Mouse (Mus musculus) liver, postnatal 0 days (tissue): Measurements from ENCODE around the gene Usp47. TPM values are rescaled to one million over a fixed set of nuclear protein-coding genes. Genes with fewer than 3 reads are reported as not detected.

ENCODE experiments used
- ATAC-seq: fragments of 200-750 bp; cut with Nextera tagmentation; 2 replicates; pipeline ENCODE4 v1.8.0; 2017; ENCODE audit warnings: mild to moderate bottlenecking, moderate library complexity
- DNase-seq: peaks from one replicate; pipeline ENCODE4 v3.0.0-alpha.2; 2016
- H3K27ac ChIP-seq: fragments of 300-500 bp; sonication (generic); 2 replicates; pipeline ENCODE4 v1.5.1; 2014; ENCODE audit warnings: antibody characterized with exemption, moderate library complexity, mild to moderate bottlenecking, low read depth
- H3K27me3 ChIP-seq: fragments of 300-500 bp; sonication (generic); 2 replicates; pipeline ENCODE4 v1.6.1; 2014; ENCODE audit warnings: low read length, control low read depth, mixed read lengths; ENCODE audit not compliant: insufficient read depth
- H3K36me3 ChIP-seq: fragments of 300-500 bp; sonication (generic); replicated peaks from 2 replicates; pipeline ENCODE4 v1.6.1; 2014; ENCODE audit warnings: mild to moderate bottlenecking, control low read depth, low read length, moderate library complexity, mixed read lengths; ENCODE audit not compliant: insufficient read depth
- H3K4me1 ChIP-seq: fragments of 300-500 bp; sonication (generic); 2 replicates; pipeline ENCODE4 v1.6.1; 2014; ENCODE audit warnings: antibody characterized with exemption, mild to moderate bottlenecking, control low read depth; ENCODE audit not compliant: insufficient read depth
- H3K4me2 ChIP-seq: fragments of 300-500 bp; sonication (generic); 2 replicates; pipeline ENCODE4 v1.6.1; 2014; ENCODE audit warnings: low read depth, mild to moderate bottlenecking, low read length, moderate library complexity, mixed read lengths
- H3K4me3 ChIP-seq: fragments of 300-500 bp; sonication (generic); 2 replicates; pipeline ENCODE4 v1.5.1; 2014; ENCODE audit warnings: low read depth, low read length
- H3K9ac ChIP-seq: fragments of 300-500 bp; sonication (generic); replicated peaks from 2 replicates; pipeline ENCODE4 v1.6.1; 2014; ENCODE audit warnings: mild to moderate bottlenecking, moderate library complexity
- H3K9me3 ChIP-seq: fragments of 300-500 bp; sonication (generic); 2 replicates; pipeline ENCODE4 v1.6.1; 2016; ENCODE audit warnings: mild to moderate bottlenecking, control low read depth, low read length, mixed read lengths
- CTCF ChIP-seq: sonication (generic); IDR thresholded peaks from 2 replicates; pipeline ENCODE4 v1.5.1; 2016; ENCODE audit warnings: antibody characterized with exemption, low read depth
- EP300 ChIP-seq: IDR thresholded peaks from 2 replicates; pipeline ENCODE4 v1.6.1; 2016; ENCODE audit warnings: antibody characterized with exemption, low read depth, mild to moderate bottlenecking
- WGBS: fragments of 180-500 bp; shearing (Covaris S2); extraction: QIAGEN DNeasy Blood & Tissue Kit; methylation state at CpG from one replicate; pipeline ENCODE4 v1.1.7; 2014; ENCODE audit not compliant: insufficient replicate concordance; 5-methylcytosine and 5-hydroxymethylcytosine counted together
- polyA plus RNA-seq: library from polyadenylated mRNA; unstranded; fragments of >200 nt; fragmentation: Nextera tagmentation; extraction: Ambion mirVana; gene quantifications from 2 replicates; pipeline ENCODE4 v1.2.1, GENCODE M21; 2015

The Usp47 gene
- polyA plus RNA-seq, 1 experiment from 2014 or later, result 14.4 TPM

DNA sequence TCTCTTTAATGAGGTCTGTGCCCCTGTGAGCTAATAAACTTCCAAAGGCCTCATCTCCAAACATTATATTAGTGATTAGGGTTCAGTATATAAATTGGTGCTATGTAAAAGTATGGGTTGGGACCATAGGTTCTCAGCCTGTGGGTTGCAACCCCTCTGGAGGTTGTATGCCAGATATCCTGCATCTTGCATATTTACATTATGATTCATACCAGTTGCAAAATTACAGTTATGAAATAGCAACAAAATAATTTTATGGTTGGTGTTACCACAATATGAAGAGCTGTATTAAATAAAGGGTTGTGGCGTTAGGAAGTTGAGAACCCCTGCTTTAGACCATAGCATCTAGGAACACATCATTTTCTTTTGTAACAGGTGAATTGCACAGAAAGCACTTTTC is 7.3 kb downstream of the Usp47 start:
- no peak for TF ChIP-seq CTCF
- no peak for TF ChIP-seq EP300
- no peaks in the 10 kb centered on the region for H3K36me3 ChIP-seq
- no peaks in the 10 kb centered on the region for H3K27me3 ChIP-seq
- DNase-seq (no peak), ATAC-seq (no peak)
- H3K9me3 ChIP-seq, result no peaks in the 10 kb centered on the region
- no peak overlapping the region for H3K4me2 ChIP-seq
- WGBS, result 88% methylated on average over 1 of the region's 1 CpGs
- no peak overlapping the region for H3K4me3 ChIP-seq
- no peak overlapping the region for H3K9ac ChIP-seq
- no peak overlapping the region for H3K27ac ChIP-seq
- H3K4me1 ChIP-seq, result peaks cover 13% of the 10 kb centered on the region

DNA sequence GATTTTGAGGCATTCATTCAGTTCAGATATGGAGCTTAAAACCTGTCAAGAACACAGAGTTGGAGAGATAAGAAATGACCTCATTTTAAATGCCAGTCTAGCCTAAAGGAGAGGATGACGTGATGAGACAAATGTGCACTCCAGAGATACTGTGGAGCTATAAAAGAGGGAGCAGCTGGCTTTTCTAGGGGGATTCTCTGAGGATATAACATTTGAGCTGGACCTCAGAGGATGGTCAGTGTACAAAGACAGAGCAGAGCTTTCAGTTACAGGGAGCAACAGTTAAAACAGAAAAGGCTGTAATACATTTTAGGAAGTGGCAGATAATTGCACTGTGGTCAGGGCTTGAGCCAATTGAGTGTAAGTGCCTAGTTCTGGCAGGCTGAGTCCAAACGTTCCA is 12.5 kb downstream of the Usp47 start:
- no peak for DNase-seq
- H3K27ac ChIP-seq, result no peak overlapping the region
- peaks cover 15% of the 10 kb centered on the region for H3K4me1 ChIP-seq
- no peak overlapping the region for H3K4me3 ChIP-seq
- no peak overlapping the region for H3K9ac ChIP-seq
- TF ChIP-seq EP300 (no peak), CTCF (no peak)
- no peaks in the 10 kb centered on the region for H3K9me3 ChIP-seq
- peak; percentile 47; the same call in 1 of the 2 replicates for ATAC-seq
- WGBS, result 15% methylated on average over 2 of the region's 2 CpGs
- H3K36me3 ChIP-seq, result no peaks in the 10 kb centered on the region
- no peak overlapping the region for H3K4me2 ChIP-seq
- H3K27me3 ChIP-seq, result no peaks in the 10 kb centered on the region

DNA sequence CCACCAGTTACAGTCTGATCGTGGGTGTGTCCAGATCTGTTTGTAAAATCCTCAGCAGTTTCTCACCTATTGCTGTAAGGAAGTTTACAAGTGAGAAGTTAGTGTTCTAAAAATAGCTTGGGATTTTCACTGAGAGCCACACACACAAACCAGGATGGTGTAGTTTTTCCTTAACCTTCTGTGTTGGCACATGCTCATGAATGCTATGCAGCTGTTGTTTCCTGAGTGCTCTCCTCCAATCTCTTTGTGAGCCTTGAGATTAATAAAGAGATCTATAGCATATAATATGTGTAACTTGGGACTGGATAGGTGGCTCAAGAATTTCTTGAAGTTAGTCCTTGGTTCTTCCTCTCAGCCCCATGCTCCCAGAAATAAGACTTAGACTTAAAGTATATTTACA is 13.3 kb downstream of the Usp47 start:
- no peak overlapping the region for H3K27ac ChIP-seq
- no peak overlapping the region for H3K4me3 ChIP-seq
- no peak for TF ChIP-seq CTCF
- ATAC-seq (no peak), DNase-seq (no peak)
- H3K36me3 ChIP-seq, result no peaks in the 10 kb centered on the region
- 56% methylated on average over 1 of the region's 1 CpGs for WGBS
- no peaks in the 10 kb centered on the region for H3K27me3 ChIP-seq
- peaks cover 15% of the 10 kb centered on the region for H3K4me1 ChIP-seq
- H3K4me2 ChIP-seq, result no peak overlapping the region
- no peak overlapping the region for H3K9ac ChIP-seq
- no peaks in the 10 kb centered on the region for H3K9me3 ChIP-seq

DNA sequence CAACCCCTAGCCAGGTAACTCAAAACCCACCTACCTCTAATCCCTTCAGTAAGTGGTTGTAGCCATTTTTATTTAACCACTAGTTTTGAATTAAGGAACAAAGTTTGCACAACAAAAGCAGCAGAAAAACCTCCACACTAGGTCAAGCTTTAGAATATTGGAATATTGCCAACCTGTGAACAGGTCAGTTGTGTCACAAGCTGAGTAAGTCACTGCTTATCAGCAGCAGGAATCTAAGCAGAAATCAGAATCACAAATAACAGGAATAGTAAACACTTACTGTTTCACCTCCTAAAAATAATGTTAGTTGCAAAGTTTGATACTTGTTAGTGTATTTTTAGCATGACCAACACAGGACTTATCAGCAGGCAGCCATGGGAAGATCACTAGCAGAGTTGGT is 17.0 kb downstream of the Usp47 start:
- ATAC-seq (0 out of 2 replicates have a peak, but pooled peaks have one; percentile 36), DNase-seq (no peak)
- no peak overlapping the region for H3K9ac ChIP-seq
- peaks cover 20% of the 10 kb centered on the region for H3K4me1 ChIP-seq
- H3K4me3 ChIP-seq, result no peak overlapping the region
- no peaks in the 10 kb centered on the region for H3K9me3 ChIP-seq
- H3K27ac ChIP-seq, result peak overlapping the region; percentile 60
- H3K27me3 ChIP-seq, result no peaks in the 10 kb centered on the region
- H3K4me2 ChIP-seq, result peak overlapping the region; percentile 24; the same call in 1 of the 2 replicates
- no peaks in the 10 kb centered on the region for H3K36me3 ChIP-seq
- no peak for TF ChIP-seq CTCF
- TF ChIP-seq EP300, result no peak

DNA sequence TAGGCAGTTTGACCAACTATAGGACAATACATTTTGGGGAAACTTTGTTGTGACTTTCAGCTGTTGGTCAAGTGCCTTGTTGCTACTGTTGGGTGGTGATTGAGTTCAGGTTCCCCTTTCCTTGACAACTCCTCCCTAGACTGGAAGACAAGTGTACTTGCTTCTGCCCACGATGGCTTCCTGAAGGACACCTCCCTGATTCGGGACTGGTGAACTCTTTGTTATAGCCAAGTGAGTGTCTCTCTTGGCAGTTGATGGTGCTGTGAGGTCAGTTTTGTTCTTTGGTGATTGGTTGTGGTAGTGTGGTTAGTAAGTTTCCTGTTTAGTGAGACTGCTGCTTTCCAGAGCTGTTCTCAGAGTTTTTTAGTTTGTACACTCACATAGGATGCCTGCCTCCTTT is 19.5 kb downstream of the Usp47 start:
- WGBS, result 7% methylated on average over 2 of the region's 2 CpGs
- Histone ChIP-seq H3K9me3 (no peaks in the 10 kb centered on the region), H3K36me3 (no peaks in the 10 kb centered on the region), H3K4me2 (no peak overlapping the region), H3K27ac (no peak overlapping the region), H3K27me3 (no peaks in the 10 kb centered on the region), H3K9ac (no peak overlapping the region), H3K4me1 (peaks cover 14% of the 10 kb centered on the region), H3K4me3 (no peak overlapping the region)
- ATAC-seq, result no peak
- DNase-seq, result no peak
- TF ChIP-seq CTCF, result no peak
- no peak for TF ChIP-seq EP300

DNA sequence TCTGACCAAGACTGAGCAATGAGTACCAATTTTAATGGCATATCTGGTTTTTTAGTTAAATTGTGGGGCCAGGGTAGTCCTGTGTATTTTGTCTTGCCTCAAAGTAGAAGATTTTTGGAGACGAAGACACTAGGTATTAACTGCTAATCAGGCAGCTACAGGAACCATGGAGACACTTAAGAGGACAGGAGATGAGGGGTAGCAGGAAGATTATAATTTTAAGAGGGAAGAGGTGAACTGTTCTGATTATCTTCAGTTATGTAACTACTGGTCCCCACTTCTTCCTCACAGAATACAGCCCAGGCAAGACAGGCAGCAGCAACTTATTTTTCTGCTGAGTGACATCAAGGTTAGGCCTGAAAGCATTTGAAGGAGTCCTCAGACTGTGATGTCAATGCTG is 21.9 kb downstream of the Usp47 start:
- Histone ChIP-seq H3K4me2 (no peak overlapping the region), H3K27me3 (no peaks in the 10 kb centered on the region), H3K9me3 (no peaks in the 10 kb centered on the region), H3K36me3 (no peaks in the 10 kb centered on the region), H3K27ac (no peak overlapping the region), H3K4me1 (peaks cover 9% of the 10 kb centered on the region), H3K9ac (no peak overlapping the region), H3K4me3 (no peak overlapping the region)
- ATAC-seq, result no peak
- 78% methylated on average over 1 of the region's 1 CpGs for WGBS
- TF ChIP-seq EP300 (no peak), CTCF (no peak)
- DNase-seq, result no peak

DNA sequence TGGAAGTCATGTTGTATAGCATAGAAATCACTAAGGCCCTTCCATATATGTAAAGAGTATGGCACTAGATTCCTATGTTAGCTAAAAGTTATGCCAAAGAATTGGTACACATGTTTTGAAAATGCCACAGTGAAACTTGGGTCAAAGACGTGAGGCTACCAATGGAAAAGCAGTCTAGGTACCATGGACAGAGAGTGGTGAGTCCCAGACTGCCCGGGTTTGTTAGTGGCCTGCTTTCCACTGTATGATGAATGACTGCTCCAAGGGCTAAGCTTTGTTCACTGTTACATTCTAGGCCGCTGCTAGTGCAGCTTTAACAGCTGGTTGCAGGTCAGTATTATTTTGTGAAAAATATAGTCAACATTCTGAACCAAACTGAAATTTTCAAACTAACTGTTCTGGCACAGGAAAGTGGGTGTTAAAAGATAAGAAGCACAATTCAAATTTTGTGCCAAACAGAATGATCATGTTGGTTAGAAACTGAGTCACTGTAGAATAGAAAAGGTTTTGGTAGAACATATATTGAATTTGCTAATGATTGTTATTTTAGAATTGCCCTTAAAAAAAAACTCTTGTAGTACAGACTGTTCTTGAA is 22.6 kb downstream of the Usp47 start:
- no peaks in the 10 kb centered on the region for H3K36me3 ChIP-seq
- DNase-seq, result no peak
- ATAC-seq, result no peak
- WGBS, result 53% methylated on average over 3 of the region's 3 CpGs
- H3K4me3 ChIP-seq, result no peak overlapping the region
- no peaks in the 10 kb centered on the region for H3K9me3 ChIP-seq
- H3K27ac ChIP-seq, result no peak overlapping the region
- H3K9ac ChIP-seq, result no peak overlapping the region
- peaks cover 5% of the 10 kb centered on the region for H3K4me1 ChIP-seq
- no peaks in the 10 kb centered on the region for H3K27me3 ChIP-seq
- H3K4me2 ChIP-seq, result no peak overlapping the region
- TF ChIP-seq EP300 (no peak), CTCF (no peak)
